Mouse (Mus musculus) T-helper 1 cell (primary cell): ENCODE results near the gene Arl15.

ENCODE experiments used
- in situ Hi-C: fragments of 300-600 bp; cut with MboI, MseI; formaldehyde crosslinking; loops from one replicate; pipeline ENCODE4 v1.15.1; 2025; ENCODE audit warnings: high pct_unique_total_duplicates

The Arl15 gene

DNA sequence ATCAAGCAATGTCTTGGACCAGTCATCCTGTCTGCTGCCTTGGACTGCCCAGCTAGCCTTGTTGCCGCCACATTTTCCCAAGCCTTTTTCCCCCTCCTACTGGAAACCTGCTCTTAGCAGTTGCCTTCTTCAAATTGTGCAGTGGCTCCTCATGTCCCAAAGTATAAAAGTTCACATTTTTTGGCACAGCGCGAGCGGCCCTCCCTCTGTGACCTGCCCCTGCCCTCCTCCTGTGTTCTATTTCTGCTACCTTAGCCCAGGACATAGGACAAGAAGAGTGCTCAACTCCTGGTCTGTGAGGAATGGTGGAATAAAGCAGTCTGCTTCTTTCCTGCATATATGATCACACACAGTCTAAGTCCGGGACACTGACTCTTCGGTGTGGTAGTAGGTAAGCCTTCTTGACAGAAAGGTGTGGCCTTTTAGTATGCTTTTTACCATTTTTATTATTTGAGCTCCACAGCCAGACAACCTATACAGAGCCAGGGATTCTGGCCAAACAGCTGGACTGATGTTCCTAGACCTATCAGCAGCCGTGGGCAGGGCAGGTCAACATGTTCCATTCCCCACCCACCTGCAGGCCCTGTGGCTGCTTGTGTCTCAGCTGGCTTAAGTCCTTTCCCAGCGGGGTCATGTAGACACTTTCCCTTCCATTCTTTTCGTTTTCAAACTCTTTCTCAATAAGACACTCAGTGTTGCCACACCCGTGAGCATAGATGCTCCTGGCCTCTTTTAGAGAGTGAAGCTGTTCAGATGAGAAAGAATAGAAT, 293.6 kb downstream of the Arl15 start:
- in situ Hi-C loops = loop anchor here (25.0 kb wide), 1 partner anchor 699 kb away; no protein-coding TSS in a partner anchor

DNA sequence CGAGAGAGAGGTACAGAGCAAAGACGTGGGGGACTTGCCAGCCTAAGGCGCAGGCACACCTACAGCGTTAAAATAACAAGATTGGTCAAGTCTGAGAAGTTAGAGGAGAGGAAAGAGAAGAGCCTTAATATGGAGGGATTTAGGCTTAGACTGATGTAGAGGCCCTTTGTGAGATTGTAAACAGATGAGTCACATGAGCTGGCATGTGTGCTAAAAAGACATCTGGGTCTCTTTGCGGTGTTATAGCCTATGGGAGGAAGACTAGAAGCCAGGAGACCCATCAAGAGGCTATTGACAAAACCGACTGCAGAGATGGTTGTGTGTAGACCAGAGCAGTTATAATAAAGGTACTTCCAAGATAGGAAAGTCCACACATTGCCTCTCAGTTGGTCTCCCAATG, 296.5 kb downstream of the Arl15 start:
- in situ Hi-C loops = loop anchor here (25.0 kb wide), 1 partner anchor 697 kb away; no protein-coding TSS in a partner anchor

DNA sequence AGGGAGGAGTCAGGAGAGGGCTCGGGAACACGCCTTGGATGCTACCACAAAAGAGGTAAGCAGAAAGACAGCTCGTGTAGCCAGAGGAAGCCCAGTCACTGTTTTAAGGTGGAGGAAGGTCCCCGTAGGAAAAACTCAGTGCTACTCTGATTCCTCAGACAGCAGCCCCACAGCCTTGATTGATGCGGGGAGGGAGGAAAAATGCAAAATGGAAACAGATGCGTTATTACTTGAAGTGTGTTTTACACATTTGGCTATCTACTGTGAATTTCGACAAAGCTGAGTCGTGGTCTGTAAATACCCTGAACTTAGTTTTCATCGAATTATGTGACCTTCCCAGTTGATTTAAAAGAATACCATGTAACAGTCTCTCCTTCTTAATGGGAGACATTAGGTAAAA, 296.9 kb downstream of the Arl15 start:
- in situ Hi-C loops = loop anchor here (25.0 kb wide), 1 partner anchor 696 kb away; no protein-coding TSS in a partner anchor

DNA sequence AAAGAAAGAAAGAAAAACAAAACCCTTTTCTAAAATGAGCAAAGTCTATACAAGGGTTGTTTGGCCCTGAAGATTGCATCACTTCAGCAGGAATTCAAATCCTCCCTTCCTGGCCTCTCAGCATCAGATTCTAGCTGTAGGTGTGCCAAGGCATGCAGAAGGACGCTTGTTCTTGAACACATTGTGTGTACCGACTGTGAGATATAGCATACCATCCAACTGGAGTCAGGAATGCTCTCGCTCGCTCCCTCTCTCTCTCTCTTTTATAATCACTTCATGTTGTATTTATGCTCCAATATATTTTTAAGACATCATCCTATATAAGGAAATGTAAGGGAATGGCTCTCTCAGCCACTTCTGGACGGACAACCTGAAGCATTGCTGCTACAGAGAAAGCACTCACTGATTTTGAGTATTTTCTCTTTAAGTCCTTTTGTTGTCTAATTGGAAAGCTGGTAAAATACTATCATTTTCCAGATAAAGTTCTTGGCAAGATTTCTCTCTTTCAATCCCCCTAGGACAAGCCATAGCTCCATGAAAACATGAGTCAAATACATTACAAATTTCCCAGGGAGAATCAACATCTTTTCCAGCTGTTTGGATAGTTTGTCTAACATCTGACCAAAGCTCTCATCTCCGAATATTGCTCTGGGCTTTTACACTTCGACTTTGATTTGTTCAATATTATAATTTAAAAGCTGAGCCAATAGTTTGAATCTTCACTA, 300.0 kb downstream of the Arl15 start:
- in situ Hi-C loops = loop anchor here (25.0 kb wide), 1 partner anchor 693 kb away; no protein-coding TSS in a partner anchor

DNA sequence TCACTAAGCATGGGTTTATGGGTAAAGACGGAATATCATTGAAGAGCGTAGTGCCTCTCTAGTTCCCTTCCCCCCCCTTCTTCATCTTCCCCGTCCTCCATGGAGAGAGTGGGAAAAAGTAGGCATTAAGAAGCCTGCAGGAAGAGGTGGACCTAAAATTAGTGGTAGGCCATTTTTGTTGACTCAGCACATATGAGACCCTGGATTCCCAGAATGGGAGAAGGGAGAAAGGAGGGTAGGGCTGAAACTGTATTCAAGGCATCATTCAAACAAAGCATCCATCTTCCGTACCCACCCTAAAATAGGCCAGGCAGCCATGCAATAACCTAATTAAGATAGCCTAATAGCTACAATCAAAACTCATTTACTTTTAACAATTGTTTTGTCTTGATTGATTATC, 301.1 kb downstream of the Arl15 start:
- in situ Hi-C loops = loop anchor here (25.0 kb wide), 1 partner anchor 692 kb away; no protein-coding TSS in a partner anchor

DNA sequence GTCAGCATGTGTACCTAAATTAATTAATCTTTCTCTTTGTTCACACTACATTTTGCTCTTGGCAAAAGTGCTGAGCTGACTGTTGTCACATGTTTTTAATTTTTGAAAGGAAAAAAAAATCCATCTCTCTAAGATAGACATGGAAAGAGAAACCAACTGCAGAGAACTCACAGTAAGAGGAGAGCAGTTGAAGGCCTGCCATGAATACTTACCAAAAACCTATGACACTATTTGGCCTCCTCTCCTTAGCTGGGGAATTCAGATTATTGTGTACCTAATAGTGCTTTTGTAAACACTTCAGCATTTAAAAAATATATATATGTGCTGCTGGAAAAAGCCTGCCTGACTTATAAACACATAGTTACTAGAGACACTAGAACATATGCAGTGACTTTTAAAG, 302.1 kb downstream of the Arl15 start:
- in situ Hi-C loops = loop anchor here (25.0 kb wide), 1 partner anchor 691 kb away; no protein-coding TSS in a partner anchor

DNA sequence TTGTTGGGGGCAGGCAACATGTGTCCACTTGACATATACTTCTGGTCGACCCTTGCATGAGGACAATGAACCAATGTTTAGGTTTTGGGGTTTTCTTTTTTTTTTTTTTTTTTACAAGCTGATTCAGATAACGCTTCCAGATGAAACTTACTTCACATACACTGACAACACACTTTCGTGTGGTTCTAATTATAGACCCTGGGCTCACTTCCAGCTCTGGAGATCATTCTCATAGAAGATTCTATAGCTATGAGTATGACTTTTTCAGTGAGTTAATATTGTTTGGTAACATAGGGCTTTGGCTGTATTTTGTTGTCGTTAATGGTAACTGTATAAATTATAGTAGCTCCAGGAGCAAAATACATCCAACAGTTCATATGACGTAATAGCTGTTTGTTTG, 306.9 kb downstream of the Arl15 start:
- in situ Hi-C loops = no loop called here

DNA sequence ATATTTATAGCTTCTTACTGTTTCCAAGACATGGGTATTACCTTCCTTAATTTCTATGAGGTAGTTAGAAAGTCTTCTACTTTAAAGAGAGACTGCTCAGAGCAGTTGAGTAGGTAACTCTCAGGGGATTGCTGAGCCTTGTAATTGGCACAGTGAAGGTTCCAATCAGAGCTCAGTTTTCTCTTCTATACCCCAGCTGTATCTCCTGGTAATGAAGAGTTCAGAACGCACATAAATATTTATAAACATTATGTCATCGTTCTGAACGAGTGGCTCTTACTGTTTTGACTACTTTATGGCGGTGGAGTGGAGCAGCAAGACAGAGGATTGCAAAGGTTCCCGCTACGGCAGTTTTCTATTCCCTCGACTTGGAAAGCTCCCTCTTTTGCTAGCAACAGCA, 311.8 kb downstream of the Arl15 start:
- in situ Hi-C loops = no loop called here

DNA sequence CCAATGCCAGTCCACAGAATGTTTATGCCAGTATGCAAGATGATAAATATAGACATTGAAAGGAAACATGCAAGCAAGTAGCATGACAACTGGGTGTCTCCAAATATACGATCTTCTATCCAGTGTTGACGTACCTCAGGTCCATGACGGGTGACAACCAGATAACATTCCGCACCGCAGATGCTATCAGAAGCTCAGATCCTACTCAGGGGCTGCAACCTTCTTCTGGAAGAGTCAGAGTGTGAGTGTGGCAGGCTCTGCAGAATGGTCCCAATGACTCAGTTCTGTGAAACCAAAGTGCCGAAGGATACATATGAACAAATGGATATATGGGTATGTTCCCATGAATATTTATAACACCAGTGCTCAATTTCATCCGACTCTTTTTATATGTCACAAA, 313.2 kb downstream of the Arl15 start:
- in situ Hi-C loops = no loop called here

DNA sequence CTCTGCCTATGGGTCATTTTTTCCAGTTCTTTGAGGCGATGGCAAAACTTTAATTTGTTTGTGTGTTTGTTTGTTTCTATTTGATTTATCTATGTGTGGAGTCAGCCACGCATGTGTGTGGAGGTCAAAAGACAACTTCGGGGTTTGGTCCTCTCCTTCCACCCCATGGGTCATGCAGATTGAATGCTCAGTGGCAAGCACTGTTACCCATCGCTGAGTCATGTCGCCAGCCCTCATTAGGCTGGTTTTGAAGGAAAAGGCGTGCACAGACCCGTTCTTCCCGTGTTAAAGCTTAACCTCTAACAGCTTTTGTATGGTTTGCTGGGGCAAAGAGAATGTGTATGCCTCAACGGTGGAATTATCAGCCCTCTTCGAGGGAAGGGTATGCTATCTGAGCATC, 315.1 kb downstream of the Arl15 start:
- in situ Hi-C loops = no loop called here

DNA sequence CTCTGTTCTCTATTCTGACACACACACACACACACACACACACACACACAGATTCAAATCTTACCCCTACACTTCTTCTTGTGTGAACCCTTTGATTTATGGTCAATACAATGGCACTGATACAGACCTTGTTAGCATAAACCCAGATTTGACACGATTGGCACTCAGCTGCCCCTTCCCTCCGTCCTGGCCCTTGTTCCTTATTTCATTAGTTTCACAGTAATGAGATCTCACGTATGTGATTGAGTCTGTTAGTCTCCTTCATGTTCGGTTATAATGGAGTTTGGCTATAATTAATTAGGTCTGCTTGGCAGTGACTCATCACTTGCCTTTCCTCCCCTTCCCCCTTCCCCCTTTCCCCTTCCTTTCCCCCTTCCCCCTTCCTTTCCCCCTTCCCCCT, 315.5 kb downstream of the Arl15 start:
- in situ Hi-C loops = loop anchor here (10.0 kb wide), 1 partner anchor 395 kb away; no protein-coding TSS in a partner anchor

DNA sequence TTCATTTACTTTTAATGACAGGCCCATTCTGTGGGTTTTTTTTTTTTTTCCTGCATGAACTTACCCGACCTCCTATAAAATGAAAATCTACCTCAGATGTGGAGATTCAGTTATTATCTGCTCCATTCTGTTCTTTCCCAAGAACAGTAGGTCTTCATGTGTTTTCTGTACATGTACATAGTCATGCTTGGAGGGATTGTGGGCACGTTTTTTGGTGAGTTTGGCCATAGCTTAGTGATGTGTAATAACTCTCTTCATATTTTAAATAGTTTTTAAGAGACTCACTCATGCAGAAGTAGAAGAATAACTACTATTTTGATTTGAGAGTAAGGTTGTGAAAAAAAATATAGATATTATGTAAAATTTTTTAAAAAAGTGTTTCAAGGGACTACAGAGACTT, 319.2 kb downstream of the Arl15 start:
- in situ Hi-C loops = loop anchor here (10.0 kb wide), 1 partner anchor 399 kb away; no protein-coding TSS in a partner anchor

DNA sequence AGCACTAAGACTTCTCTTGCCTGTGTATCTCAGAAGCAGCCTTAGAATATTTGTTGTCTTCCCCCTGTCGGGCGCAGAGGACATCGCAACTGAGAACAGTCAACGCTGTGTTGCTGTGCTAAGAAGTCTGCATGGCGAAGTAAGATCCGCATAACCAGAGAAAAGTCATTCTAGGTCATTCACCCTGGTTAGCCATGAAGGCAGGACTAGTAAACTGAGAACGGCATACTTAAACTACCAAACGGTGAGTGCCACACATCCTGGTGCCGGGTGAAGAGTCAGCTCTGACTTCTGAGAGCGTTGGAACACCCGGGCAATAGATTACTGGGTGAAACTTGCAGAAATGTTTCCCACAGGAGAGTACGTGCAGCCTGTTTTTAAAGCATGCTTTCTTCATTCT, 320.3 kb downstream of the Arl15 start:
- in situ Hi-C loops = loop anchor here (10.0 kb wide), 1 partner anchor 400 kb away; no protein-coding TSS in a partner anchor

DNA sequence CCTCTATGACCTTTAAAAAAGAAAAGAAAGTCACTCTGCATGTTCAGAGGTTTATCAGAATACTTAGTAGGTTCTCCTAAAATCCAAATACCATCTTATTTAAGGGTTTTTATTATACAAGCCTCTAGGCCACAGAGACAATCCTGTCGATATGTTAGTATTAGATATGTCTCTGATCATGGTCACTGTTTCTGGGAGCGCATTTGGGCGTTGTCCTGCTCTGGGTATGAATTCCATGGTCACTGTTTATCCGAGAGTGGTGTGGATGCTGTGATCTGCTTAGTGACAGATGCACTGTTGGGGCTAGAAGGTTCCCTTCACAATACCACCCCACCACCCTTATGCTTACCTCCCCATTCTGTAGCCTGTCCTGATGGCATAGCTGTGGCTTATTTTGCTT, 320.8 kb downstream of the Arl15 start:
- in situ Hi-C loops = loop anchor here (10.0 kb wide), 1 partner anchor 400 kb away; no protein-coding TSS in a partner anchor

DNA sequence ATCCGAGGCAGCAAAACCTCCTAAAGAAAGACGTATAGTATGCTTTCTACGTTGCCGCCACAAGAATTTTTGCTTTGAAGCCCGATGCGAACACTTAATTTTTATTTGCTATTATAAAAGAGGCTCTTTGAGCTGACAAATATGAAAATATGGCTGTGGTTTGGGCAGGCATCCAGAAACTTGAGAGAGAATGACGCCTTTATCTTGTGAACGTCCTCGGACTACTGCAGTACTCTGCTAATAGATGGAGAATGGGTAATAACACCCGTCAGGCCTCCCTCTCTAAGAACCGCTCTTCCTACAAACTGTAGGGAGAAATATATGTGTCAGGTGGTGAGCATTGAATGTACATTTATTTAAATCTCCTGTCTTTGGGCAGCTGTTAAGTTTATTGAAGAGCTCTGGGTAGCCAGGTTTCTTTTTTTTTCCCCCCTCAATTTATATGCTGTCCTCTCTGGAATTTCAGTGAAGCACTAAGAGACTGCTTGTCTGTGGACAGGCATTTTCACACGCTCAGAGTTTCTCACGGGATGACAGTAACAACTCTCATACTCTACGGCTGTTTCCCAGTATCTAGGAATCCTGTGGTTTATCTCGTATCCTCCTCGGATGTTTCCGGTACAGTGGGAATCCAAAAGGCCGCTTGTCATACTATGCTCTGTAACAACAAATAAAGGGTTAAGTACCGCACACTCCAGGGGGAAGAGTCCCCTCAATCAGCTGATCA, 324.0 kb downstream of the Arl15 start:
- in situ Hi-C loops = loop anchor here (10.0 kb wide), 1 partner anchor 403 kb away; no protein-coding TSS in a partner anchor

DNA sequence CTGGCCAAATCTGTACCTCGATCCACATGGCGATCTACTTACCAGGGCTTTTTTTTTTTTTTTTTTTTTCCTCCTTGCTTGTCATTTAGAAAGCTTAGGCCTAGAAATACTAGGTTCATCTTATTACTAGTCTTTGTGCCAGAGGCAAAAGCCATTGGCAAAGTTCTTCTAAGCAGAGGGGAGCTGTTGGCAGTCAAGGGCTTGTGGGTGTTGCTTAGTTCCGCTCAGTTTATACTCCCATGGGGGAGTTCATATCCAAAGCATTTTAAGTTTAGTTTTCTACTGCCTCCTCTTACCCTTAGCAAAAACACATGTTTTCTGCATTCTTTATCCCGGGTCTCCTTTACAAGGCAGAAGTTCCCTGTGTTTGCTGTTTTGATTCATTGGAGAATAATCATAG, 325.5 kb downstream of the Arl15 start:
- in situ Hi-C loops = loop anchor here (10.0 kb wide), 1 partner anchor 405 kb away; no protein-coding TSS in a partner anchor

DNA sequence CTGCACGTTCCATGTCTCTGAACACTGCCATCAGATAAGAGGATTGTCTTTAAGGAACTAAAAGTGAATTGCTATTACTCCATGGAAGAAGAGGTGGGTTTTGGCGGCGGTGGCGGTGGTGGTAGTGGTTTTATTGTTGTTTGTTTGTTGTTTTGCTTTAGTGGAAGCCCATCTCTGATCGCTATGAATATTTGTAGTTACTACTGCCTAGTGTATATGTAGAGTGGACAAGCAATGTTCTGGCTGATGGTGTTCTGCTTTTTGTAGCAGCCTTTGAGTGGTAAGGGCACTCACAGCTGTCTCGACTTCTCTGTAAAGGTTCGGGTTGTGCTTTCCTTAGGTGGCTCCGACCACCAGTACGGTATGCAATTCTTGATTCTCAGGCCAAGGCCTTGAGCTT, 327.3 kb downstream of the Arl15 start:
- in situ Hi-C loops = no loop called here

DNA sequence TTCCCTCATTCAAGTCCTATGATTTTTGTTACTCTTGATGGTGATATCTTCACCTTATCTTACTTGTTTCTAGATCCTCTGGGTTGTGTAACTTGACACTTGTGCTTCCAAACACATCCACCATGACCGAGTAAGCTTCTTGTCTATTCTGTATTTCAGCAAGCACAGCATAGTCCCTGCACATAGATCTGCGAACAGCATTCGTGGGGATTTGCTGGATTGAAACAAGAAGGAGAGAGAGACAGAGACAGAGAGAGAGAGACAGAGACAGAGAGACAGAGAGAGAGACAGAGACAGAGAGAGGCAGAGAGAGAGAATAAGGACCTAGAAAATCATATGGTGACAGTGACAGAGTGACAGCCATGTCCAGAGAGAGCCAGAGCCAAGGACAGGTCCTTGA, 329.1 kb downstream of the Arl15 start:
- in situ Hi-C loops = no loop called here

DNA sequence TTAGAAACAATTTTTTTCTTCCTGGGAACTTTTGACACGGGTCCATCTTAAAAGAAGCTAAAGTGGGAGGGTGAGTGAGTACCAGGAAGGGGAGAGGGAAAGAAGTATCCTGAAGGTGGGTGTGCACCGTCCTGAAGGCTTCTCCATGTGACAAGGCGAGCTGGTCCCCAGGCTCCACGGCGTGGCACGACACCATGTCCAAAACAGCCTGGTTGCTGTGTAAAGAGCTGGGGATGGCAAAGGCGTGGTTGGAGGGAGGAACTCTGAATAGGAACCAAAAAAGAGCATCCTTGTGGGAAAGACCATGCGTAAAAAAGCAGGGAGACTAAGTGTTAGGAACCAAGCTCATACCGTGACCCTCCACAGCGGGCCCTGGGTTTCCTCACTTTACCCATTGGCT, 330.1 kb downstream of the Arl15 start:
- in situ Hi-C loops = no loop called here

DNA sequence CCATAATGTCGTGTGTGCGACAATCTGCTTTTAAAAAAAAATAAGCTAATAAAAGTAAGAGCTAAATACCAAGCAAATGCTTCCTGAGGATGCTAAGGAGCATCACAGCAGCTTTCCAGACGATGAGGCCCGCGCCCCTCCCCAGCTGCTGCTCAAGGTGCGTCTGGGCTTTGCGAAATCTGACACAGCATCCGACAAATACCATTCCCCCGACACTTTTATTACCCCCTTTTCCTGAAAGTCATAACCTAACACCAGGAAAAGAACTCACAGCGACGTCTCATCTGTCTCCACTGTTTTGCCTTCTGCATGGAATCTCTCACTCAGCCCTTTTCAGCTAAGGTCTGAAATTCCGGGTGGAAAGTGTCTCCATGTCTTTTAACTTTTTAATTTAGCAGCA, 330.7 kb downstream of the Arl15 start:
- in situ Hi-C loops = no loop called here

DNA sequence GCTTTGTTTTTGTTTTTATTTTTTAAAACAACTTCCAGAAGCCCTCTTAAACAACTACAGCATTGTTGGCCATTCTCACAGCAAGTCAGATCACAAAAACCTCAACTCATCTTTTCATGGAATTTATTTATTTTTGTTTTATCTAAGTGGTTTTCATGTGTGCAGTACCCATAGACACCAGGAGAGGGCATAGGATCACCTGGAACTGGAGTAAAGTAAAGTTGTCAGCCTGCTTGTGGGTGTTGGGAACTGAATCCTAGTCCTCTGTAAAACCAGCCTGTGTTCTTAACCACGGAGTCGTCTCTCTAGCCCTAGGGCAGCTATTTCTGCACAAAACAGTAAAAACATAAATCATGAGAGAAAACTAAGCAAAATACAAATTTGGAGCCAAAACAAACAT, 334.1 kb downstream of the Arl15 start:
- in situ Hi-C loops = no loop called here

DNA sequence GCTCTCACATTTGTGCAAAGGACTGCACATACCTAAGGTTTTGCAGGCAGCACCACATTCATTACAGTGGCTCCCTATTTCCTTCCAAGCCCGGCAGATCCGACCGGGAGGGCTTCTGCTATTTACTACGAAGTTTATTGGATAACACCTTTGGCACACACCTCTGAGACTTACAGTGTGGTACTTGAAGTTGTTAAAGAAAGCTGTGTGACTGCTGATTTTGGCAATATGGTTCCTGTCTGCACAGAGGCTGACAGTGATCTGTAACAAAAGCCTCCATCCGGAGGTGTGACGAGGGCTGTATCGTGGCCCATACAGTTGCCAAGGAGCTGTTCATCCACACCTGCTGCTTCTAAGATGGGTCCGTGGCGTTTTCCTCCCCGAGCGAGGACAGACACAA, 335.7 kb downstream of the Arl15 start:
- in situ Hi-C loops = no loop called here
